Mouse (Mus musculus) G1E (cell line): ENCODE results near the gene Usp3. TPM values are rescaled to one million over a fixed set of nuclear protein-coding genes. Genes with fewer than 3 reads are reported as not detected.
A peak's percentile ranks its signal among the peaks of the same experiment; 100 is the strongest.

Experiments used
- ATAC-seq: 2 replicates; pipeline ENCODE4 v1.8.0; 2016; ENCODE audit warnings: mild to moderate bottlenecking; ENCODE audit not compliant: insufficient number of reproducible peaks, poor library complexity, low FRiP score, severe bottlenecking; ENCODE audit errors: extremely low read depth
- DNase-seq: peaks from one replicate; pipeline ENCODE4 v3.0.0; 2012; ENCODE audit warnings: low spot score
- H3K27me3 ChIP-seq: 2 replicates; pipeline ENCODE4 v1.6.1; 2012; ENCODE audit warnings: mild to moderate bottlenecking, low read length, inconsistent platforms; ENCODE audit not compliant: insufficient read depth
- H3K36me3 ChIP-seq: replicated peaks from 2 replicates; pipeline ENCODE3; 2012; ENCODE audit warnings: mild to moderate bottlenecking, inconsistent platforms
- H3K4me1 ChIP-seq: 2 replicates; pipeline ENCODE4 v1.6.1; 2012; ENCODE audit warnings: low read depth, low read length, inconsistent platforms, mixed read lengths; ENCODE audit not compliant: insufficient read depth
- H3K4me3 ChIP-seq: 2 replicates; pipeline ENCODE4 v1.5.1; 2012; ENCODE audit warnings: low read depth, mild to moderate bottlenecking, inconsistent platforms, low read length, moderate library complexity, mixed read lengths
- H3K9me3 ChIP-seq: replicated peaks from 2 replicates; pipeline ENCODE4 v1.6.1; 2012; ENCODE audit warnings: inconsistent platforms
- CTCF ChIP-seq: IDR thresholded peaks from 2 replicates; pipeline ENCODE4 v1.5.1; 2012; ENCODE audit warnings: low read depth, low read length, inconsistent platforms, mixed read lengths
- GATA1 ChIP-seq: IDR thresholded peaks from 2 replicates; pipeline ENCODE4 v1.6.1; 2012; ENCODE audit warnings: borderline replicate concordance, low read length, inconsistent platforms, mixed read lengths
- GATA2 ChIP-seq: IDR thresholded peaks from 2 replicates; pipeline ENCODE4 v1.6.1; 2012; ENCODE audit warnings: low read depth, low read length, inconsistent platforms, borderline replicate concordance
- POLR2AphosphoS5 ChIP-seq: IDR thresholded peaks from 2 replicates; pipeline ENCODE4 v1.6.1; 2012; ENCODE audit warnings: low read depth, low read length, inconsistent platforms; ENCODE audit not compliant: insufficient replicate concordance
- TAL1 ChIP-seq: conservative IDR thresholded peaks from 2 replicates; pipeline ENCODE4 v1.6.1; 2012; ENCODE audit warnings: low read depth, low read length, inconsistent platforms, mixed read lengths
- polyA plus RNA-seq: library from polyadenylated mRNA; stranded (reverse); fragments of >175 nt; gene quantifications from 2 replicates; pipeline ENCODE4 v1.2.3, GENCODE M21; 2012
- total RNA-seq, 2 experiments: library from RNA; stranded (forward) in 1 of 2; stranded (reverse) in 1 of 2; fragments of 200-1000 nt in 1 of 2; fragments of >200 nt in 1 of 2; fragmentation: Nextera tagmentation in 1 of 2; gene quantifications; 2 replicates each; pipeline ENCODE4 v1.2.3; 2014 to 2017

The Usp3 gene
- total and polyA plus RNA-seq, 3 experiments = 12.8 to 73.9 (median 35.5) TPM

DNA sequence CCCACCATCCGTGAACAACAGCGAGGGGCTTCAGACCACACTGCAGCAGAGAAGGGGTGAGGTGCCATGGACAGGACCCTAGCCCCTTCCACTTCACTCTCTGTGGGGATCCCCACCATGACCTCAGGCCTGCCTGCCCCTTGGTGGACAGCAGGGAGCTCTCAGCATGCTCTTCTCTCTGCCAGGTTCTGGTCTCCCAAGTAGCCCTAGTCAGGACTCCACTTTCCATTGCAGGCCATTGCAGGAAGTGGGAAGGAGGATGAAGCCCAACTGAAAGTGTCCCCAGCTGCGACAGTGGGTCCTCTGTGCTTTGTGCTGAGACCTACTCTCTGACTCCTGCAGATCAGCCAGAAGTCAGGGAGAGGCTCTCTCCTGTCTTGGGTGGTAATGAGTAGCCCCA lies 85.3 kb downstream of the Usp3 start:
- Histone ChIP-seq H3K9me3 (no peaks in the 10 kb centered on the region), H3K36me3 (peaks cover 77% of the 10 kb centered on the region), H3K4me3 (no peak overlapping the region), H3K4me1 (peaks cover 79% of the 10 kb centered on the region), H3K27me3 (no peaks in the 10 kb centered on the region)
- ATAC-seq (no peak), DNase-seq (no peak)
- TF ChIP-seq POLR2AphosphoS5 (no peak), GATA2 (no peak), CTCF (no peak), TAL1 (no peak)

GRCm38 (mm10) chr9:66506424-66506823 lies 86.5 kb downstream of the Usp3 start:
- DNase-seq = no peak
- TF ChIP-seq GATA1 = no peak
- no peak for TF ChIP-seq CTCF
- no peak for TF ChIP-seq GATA2
- no peak for TF ChIP-seq POLR2AphosphoS5
- no peak for TF ChIP-seq TAL1
- no peak for ATAC-seq
- Histone ChIP-seq H3K27me3 (no peaks in the 10 kb centered on the region), H3K9me3 (no peaks in the 10 kb centered on the region), H3K36me3 (peaks cover 87% of the 10 kb centered on the region), H3K4me1 (peaks cover 83% of the 10 kb centered on the region), H3K4me3 (no peak overlapping the region)

DNA sequence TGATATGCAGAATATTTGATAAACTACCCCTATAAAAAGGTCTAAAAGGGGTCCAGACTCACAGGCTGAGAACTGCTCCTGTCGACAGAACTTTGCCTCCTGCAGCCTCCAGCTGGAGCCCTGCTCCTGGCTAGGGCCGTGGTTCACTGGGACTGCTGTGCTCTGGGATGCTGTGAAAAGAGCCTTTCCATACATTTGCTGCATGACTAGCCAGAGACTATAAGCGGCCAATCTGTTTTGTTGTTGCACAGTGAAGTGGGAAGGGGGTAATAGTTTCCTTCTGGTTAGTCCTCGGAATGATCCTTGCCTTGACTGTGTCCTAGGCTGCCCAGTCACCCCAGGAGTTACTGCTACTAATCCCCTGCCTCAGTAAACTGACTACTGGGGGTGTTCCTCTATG lies 86.9 kb downstream of the Usp3 start:
- Histone ChIP-seq H3K27me3 (no peaks in the 10 kb centered on the region), H3K4me1 (peaks cover 82% of the 10 kb centered on the region), H3K9me3 (no peaks in the 10 kb centered on the region), H3K4me3 (peak overlapping the region; percentile 54; the same call in 1 of the 2 replicates), H3K36me3 (peaks cover 91% of the 10 kb centered on the region)
- no peak for ATAC-seq
- DNase-seq = no peak
- TF ChIP-seq GATA1 = no peak
- TF ChIP-seq CTCF = no peak
- TF ChIP-seq TAL1 = no peak
- TF ChIP-seq GATA2 = no peak
- no peak for TF ChIP-seq POLR2AphosphoS5

GRCm38 (mm10) chr9:66505141-66505917 lies 87.6 kb downstream of the Usp3 start:
- Histone ChIP-seq H3K4me1 (peaks cover 76% of the 10 kb centered on the region), H3K36me3 (peaks cover 95% of the 10 kb centered on the region), H3K27me3 (no peaks in the 10 kb centered on the region), H3K4me3 (peak overlapping the region; percentile 34; the same call in 1 of the 2 replicates), H3K9me3 (no peaks in the 10 kb centered on the region)
- TF ChIP-seq TAL1 = peak; percentile 76
- TF ChIP-seq GATA2 = no peak
- ATAC-seq (peak; percentile 94), DNase-seq (peak; percentile 66)

DNA sequence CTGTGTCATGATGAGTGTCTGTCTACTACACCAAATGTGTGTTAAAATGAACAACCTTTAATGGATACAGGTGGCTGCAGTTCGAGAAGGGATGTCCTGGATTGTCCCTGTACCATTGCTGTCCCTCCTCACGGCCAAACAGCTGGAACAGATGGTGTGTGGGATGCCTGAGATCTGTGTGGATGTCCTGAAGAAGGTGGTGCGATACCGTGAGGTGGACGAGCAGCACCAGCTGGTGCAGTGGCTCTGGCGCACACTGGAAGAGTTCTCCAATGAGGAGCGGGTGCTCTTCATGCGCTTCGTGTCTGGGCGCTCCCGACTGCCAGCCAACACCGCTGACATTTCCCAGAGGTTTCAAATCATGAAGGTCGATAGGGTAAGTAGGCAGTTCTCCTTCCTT lies 88.4 kb downstream of the Usp3 start:
- H3K9me3 ChIP-seq = no peaks in the 10 kb centered on the region
- ATAC-seq (no peak), DNase-seq (no peak)
- peaks cover 93% of the 10 kb centered on the region for H3K36me3 ChIP-seq
- H3K4me1 ChIP-seq = peaks cover 67% of the 10 kb centered on the region
- peak overlapping the region; percentile 33; the same call in 1 of the 2 replicates for H3K4me3 ChIP-seq
- TF ChIP-seq TAL1 (no peak), CTCF (no peak), GATA1 (no peak), POLR2AphosphoS5 (no peak), GATA2 (no peak)
- no peaks in the 10 kb centered on the region for H3K27me3 ChIP-seq

DNA sequence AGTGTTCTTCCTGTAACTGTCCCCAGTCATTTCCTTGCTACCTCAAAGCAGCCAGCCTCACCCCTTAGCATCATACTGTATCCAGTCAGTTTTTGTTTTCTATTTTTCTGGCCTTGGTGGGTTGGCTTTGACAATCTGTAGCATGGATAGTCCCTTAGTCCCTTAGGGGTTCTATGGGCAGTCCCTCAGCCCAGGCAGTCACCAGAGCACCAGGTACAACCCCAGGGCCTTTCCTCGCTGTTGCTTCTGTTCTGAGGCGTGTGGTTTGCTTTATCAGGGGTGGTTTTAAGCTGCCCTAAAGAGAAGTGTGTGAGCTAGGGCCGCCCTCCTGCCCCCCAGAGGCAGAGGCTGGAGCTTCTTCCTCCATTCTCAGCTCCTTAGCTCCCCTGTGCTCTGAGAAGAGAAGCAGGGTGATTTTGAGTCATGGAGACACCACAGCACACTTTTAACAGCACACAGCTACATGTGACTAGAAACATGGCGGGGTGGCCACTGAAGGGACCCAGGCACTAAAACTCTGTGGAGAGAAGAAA lies 89.0 kb downstream of the Usp3 start:
- TF ChIP-seq POLR2AphosphoS5 (no peak), CTCF (0 out of 2 replicates have a peak, but pooled peaks have one; percentile 15), GATA2 (no peak)
- Histone ChIP-seq H3K4me3 (no peak overlapping the region), H3K27me3 (no peaks in the 10 kb centered on the region), H3K9me3 (no peaks in the 10 kb centered on the region), H3K36me3 (peaks cover 87% of the 10 kb centered on the region), H3K4me1 (peaks cover 64% of the 10 kb centered on the region)
- ATAC-seq (no peak), DNase-seq (peak; percentile 26)
